Mouse (Mus musculus): ENCODE measurements around the gene Chka.
A peak's percentile ranks its signal among the peaks of the same experiment; 100 is the strongest.

The Chka gene

DNA sequence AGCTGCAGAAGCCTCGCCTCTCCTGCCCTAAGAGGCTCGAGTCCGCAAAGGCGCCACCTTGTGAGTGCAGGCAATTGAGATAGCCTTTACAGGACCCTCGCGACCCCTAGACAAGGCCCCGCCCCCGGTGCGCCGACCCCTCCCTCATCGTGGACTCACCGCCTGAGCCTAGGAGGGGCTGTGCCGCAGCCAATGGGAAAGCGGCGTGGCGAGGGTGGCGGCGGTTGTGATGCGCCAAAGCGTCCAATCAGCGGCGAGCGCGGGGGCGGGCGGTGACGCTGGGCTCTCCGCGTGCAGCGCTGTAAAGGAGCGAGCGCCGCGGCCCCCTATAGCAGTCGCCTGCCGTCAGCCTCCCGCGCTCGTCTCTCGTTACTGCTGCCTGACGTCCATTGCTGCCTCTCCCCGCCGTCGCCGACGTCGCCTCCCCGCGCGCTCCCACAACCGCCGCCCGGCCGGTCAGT, at the start of gene Chka:
Chka (plus strand) TSS at position 272 of the 461 bp plus-strand sequence.
- DNase-seq (ENCODE audit: low spot score) = peak; percentile 99

DNA sequence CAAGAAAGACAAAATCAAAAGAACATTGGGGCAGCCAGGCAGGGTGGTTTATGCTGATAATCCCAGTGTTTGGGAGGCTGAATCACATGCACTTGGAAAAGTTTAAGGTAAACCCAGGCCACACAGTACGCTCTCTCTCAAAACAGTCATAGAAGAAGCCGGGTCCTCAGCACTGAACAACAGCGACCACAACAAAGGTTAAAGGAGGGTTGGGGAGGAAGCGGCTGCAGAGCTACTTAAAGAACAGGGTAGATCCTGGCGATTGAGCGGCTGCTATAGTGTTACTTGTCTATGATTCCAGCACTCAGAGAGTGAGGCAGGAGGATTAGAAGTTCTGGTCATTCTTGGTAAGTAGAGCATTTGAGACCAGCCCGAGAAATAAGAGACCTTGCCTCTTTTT, 46.0 kb upstream of the Chka start:
- no peak for DNase-seq (ENCODE audit: low spot score)

- no peak for DNase-seq (ENCODE audit: low spot score)
Observed at GRCm38 (mm10) chr19:3810536-3811233, 40.9 kb upstream of the Chka start.

- no peak for DNase-seq (ENCODE audit: low spot score)
Observed at GRCm38 (mm10) chr19:3814461-3814860, 37.1 kb upstream of the Chka start.

DNA sequence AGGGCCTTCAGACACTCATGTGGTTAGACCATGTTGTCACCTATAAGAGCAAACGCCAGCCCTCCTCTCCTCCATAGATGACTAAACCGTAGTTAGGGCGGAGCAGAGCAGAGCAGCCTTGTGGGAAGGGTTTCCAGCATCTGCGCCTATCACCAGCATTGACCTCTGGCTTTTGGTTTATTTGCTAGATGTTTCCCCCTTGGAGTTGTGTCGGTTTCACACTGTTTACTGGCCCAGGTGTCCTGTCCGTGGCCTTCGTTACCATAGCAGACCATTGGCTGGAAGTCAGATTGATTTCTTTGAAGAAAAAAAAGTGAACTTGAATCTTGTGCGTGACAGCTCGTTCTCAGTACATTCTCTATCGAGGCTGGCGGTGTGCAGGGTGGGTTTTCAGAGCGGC, 35.7 kb upstream of the Chka start:
- no peak for DNase-seq (ENCODE audit: low spot score)

DNA sequence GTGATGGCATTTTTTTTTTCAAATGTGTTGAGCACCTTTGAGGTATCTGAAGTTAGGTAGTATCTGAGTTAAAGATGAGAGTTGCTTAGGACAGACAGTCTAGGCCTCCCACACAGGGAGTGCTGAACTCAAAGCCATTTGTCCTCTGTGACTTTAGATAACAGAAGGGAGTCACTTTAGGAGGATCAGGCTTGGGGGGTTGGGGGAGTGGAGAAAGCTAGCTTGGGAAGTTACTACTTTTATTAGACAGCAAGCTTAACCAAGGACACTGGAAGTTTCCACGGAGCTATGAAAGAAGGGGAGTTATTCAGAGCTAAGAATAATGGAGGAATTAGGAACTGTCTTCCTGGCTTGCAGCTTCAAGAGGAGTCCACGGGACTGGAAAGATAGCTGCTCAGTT, 32.5 kb upstream of the Chka start:
- DNase-seq (ENCODE audit: low spot score) = no peak

DNA sequence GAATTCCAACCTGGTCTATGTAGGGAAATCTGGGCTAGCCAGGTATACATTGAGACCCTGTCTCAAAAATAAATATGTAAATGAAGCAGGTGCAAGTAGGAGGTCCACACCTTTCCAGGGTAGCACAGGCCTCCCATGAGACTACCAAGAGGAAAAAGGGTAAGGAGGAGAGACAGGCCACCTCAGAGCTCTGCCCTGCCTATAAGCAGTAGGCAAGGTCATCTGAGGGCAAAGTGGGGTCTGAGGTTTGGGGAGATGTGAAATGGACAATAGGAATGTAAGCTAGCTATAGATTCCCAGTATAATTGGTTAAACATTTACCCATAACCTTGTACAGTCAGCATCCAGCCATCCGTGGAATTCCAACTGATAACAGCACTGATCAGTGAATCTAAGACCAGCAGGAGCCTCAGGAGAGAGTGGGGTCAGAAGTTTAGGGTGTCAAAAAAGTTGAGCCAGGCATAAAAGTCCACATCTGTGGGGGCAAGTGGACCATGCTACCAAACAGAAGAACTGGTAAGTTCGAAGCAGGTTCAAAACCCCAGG, 31.6 kb upstream of the Chka start:
- DNase-seq (ENCODE audit: low spot score) = no peak

DNA sequence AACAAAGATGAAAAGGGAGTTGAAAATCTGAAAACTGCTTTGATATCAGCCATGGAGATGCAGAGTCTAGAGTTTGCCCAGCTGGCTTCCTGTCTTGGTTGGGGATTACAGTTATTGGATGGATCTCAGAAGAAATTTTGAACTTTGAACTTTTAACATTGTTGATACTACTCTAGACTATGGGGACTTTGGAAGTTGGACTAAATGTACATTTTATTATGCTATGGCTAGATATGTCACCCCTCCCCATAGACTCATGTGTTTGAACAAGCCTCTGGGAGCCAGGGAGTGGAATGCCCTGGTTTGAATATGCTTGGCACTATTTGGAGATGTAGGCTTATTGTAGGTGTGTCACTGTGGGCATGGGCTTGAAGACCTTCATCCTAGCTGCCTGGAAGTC, 26.5 kb upstream of the Chka start:
- DNase-seq (ENCODE audit: low spot score) = no peak

DNA sequence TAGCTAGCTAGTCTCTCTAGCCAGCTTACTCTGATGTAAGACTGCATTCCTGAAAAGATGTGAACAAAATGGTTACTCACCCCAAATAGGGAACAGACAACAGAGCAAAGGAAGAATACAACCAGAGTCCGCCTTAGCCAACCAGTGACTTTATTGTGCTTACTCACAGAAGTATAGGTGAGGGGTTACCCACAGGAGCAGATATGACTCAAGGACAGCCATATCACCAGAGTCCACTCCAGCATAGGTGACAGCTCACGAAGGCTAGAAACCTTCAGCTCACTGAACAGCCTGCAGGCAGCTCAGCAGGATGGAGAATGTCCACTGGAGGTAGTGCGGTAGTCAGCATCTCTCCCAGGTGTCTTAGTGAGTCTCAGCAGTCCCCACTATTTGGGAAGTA, 21.7 kb upstream of the Chka start:
- DNase-seq (ENCODE audit: low spot score) = no peak

- DNase-seq (ENCODE audit: low spot score) = peak; percentile 89
Observed at GRCm38 (mm10) chr19:3831716-3832115, 19.9 kb upstream of the Chka start.

DNA sequence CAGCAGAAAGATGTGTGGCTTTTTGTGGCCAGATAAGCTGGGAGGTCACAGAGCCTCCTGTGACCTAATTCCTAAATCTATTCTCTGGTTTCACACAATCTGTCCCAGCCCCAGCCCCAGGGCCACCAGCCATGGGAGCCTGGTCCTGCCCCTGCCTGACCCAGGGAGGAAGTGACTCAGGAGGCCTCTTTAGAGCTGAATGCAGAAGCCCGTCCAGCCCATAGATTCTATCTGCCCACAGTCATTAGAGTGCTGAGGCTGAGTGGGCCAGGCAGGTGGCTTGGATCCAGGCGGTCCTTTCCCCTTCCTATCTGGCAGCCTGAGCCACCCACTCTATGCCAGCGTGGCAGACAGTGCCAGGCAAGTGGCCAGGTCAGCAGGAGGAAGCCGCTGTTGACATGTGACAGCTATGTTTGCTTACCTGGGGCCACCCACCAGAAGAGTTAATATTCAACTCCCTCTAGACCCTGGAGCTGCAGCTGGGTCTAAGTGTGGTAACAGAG, 18.7 kb upstream of the Chka start:
- peak; percentile 84 for DNase-seq (ENCODE audit: low spot score)

DNA sequence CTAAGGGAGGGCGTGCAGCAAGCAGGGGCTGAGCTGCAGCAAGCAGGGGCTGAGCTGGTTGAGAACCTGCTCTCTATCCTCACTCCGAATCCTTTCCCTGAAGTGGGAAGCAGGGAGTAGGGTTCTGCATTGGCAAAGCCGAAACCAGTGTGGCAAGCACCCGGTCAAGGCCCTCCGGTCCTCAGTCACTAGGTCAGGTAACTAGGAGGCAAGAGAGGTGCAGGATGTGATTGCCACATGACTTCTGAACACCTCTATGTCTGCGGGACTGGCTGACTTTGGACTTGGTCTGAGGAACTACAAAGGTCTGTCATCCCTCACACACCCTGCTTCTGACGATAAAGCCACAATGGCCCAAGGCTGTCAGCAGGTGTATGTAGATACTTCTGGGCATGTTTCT, 17.3 kb upstream of the Chka start:
- DNase-seq (ENCODE audit: low spot score) = no peak

DNA sequence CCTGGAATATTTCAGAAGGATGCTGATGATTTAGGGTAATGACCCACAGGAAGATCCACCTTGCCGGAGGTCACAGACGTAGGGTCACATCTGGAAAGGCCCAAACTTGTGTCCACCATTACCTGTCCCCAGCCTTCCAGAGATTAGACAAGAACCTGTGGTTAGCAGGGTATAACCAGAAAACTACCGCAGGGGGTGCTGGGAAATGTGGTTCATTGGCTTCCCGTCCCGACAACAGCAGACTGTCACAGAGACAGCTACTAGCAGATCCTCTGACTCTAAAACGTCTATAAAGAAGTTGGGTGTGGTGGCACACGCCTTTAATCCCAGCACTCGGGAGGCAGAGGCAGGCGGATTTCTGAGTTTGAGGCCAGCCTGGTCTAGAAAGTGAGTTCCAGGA, 14.8 kb upstream of the Chka start:
- no peak for DNase-seq (ENCODE audit: low spot score)

DNA sequence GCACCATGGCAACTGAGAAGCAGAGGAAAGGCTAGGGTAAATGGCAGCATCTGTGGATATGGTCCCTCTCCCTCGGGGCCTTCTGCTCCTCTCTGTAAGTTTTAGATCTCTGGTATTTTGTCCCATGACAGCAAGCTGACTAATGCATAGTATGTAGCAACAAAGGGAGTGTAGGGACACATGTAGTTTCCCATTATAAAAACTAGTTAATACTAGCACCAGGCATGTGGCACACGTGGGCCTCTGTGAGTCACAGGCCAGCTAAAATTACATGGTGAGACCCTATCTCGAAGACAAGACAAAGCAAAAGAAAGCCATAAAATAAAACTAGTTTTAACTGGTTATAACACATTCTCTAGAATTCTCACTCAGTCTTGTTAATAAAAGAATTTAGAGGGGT, 12.6 kb upstream of the Chka start:
- DNase-seq (ENCODE audit: low spot score) = no peak

GRCm38 (mm10) chr19:3839686-3840085, 11.9 kb upstream of the Chka start:
- no peak for DNase-seq (ENCODE audit: low spot score)

GRCm38 (mm10) chr19:3840214-3840651, 11.3 kb upstream of the Chka start:
- no peak for DNase-seq (ENCODE audit: low spot score)

DNA sequence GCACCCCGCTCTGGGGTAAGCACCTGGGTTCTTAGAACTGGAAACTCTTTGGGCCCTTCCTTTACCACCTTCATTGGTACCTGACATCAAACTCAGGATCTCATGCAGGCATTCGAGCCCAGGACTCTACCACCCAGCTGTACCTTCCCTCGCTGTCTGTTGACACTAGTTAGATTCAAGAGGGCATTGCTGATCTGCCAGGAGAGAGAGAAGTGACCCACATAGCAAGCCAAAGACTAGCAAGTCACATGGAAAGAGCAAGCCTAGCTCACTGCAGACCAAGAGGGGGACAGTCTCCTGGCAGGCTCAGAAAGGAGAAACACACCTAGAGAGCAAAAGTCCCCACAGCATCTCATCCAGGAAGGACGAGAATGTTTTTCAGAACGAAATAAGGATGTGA, 10.9 kb upstream of the Chka start:
- no peak for DNase-seq (ENCODE audit: low spot score)

DNA sequence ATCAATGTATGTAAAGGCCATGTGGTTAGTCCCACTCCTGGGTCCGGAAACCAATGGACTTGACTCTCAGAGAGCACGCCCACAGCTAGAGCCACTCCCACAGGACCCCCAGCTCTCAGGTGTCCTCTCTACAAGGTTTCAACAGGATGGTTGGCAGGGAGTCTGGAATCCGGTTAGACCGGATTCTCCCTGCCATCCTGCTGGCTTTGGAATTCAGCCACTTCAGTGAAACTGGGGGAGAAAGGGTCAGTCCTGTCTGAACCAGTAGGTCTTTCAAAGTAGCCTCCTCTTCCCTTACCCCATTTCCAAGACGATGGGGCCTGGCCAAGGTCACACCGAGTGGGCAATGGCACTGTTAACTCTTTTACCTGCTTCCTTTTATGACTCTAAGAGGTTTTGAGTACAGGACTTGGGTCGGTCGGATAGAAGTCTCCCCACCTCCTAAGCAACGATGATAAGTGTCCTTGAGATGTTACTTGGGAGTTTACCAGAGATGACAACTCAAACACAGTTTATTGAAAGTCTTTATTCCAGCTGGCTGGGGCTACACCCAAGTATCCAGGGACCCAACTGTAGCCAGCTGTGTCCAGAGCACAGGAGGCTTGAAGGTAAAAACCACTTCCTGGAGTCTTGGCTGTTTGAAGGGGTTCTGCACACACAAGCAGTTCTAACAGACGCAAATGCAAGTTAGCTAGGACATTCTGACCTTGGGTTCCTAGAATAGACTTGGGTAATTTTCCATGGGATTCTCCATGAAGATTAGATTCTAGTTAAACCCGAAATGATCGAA, 9.0 kb upstream of the Chka start:
- DNase-seq (ENCODE audit: low spot score) = no peak

GRCm38 (mm10) chr19:3843629-3844028, 7.9 kb upstream of the Chka start:
- no peak for DNase-seq (ENCODE audit: low spot score)

- no peak for DNase-seq (ENCODE audit: low spot score)
Observed at GRCm38 (mm10) chr19:3844836-3845235, 6.7 kb upstream of the Chka start.

DNA sequence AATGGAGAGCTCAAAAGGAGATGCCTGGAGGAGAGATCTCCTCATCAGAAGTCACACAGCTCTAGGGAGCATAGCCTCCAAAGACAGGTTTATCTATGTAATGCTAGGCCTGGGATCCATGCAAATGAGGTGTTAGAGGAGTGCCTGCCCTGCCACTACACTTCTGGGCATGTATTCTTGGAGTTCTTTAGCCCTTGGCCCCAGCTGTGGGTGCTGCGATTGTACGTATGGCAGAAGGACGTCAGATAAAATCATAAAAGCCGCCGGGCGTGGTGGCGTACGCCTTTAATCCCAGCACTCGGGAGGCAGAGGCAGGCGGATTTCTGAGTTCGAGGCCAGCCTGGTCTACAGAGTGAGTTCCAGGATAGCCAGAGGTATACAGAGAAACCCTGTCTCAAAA, 6.2 kb upstream of the Chka start:
- DNase-seq (ENCODE audit: low spot score) = no peak

DNA sequence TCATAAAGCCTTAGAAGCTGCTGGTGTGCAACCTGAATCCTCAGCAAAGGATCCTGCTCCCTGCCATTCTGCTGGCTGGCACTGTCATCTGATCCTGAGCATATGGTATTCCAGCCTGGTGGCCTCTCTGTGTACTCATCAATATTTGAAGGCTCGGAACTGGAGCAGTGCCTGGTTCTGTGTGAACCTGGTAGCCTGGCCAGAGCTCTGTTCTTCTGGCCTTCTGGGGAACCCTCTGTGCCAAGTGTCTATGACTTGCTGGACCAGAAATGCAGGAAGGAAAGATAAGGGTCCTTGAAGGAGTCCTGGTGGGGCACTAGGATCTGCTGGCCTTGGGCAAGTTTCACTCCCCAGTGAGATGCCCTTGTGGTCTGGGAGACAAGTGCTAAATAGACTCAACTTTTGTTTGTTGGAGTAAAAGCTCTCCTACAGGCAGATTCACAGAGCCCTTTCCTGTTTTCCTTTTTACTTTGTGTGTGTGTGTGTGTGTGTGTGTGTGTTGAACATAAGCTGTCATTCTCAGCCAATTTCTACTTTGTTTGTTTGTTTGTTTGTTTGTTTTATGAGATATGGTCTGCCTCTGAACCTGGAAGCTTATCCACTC, 5.7 kb upstream of the Chka start:
- DNase-seq (ENCODE audit: low spot score) = no peak
